Mouse (Mus musculus) erythroblast, embryonic 14.5 days (primary cell): ENCODE data around the gene Rhog.

ENCODE experiments used
- GATA1 ChIP-seq: IDR thresholded peaks from 2 replicates; pipeline ENCODE4 v1.6.1; 2012; ENCODE audit warnings: low read length, inconsistent platforms, mixed read lengths
- TAL1 ChIP-seq: IDR thresholded peaks from 3 replicates; pipeline ENCODE4 v1.6.1; 2012; ENCODE audit warnings: low read length, inconsistent platforms, mixed read lengths

GRCm38 (mm10) chr7:102229814-102230213 is 26.0 kb downstream of the Rhog start:
- TF ChIP-seq GATA1 (no peak), TAL1 (no peak)
